Mouse (Mus musculus) MEL (cell line): Measurements from ENCODE around the gene Aldh4a1.

Source experiments
- CHD2 ChIP-seq: IDR thresholded peaks from 2 replicates; pipeline ENCODE4 v1.6.1; 2011; ENCODE audit warnings: low read length, improper control_type of control experiment
- CTCF ChIP-seq, 3 experiments: IDR thresholded peaks in 2 of 3; conservative IDR thresholded peaks in 1 of 3; 2 replicates each; pipeline ENCODE4 v1.5.1; 2011 to 2012; ENCODE audit warnings: low read length in 3 of 3, low read depth in 2 of 3, mild to moderate bottlenecking in 2 of 3, improper control_type of control experiment in 1 of 3, inconsistent platforms in 1 of 3, mixed read lengths in 1 of 3, moderate library complexity in 1 of 3; ENCODE audit not compliant: control insufficient read depth in 1 of 3, insufficient read depth in 1 of 3, poor library complexity in 1 of 3, severe bottlenecking in 1 of 3
- POLR2A ChIP-seq, 2 experiments: IDR thresholded peaks; 2 replicates each; pipeline ENCODE4 v1.6.1; 2011 to 2012; ENCODE audit warnings: low read length in 2 of 2, mild to moderate bottlenecking in 2 of 2, control low read depth in 1 of 2, improper control_type of control experiment in 1 of 2, low read depth in 1 of 2, moderate library complexity in 1 of 2; ENCODE audit not compliant: control insufficient read depth in 1 of 2, insufficient read depth in 1 of 2, poor library complexity in 1 of 2
- RCOR1 ChIP-seq: IDR thresholded peaks from 2 replicates; pipeline ENCODE4 v1.6.1; 2012; ENCODE audit warnings: low read depth, mild to moderate bottlenecking, inconsistent platforms, low read length, improper control_type of control experiment
- TBP ChIP-seq: IDR thresholded peaks from 2 replicates; pipeline ENCODE4 v1.8.0; 2011; ENCODE audit warnings: low read depth, low read length, improper control_type of control experiment

DNA sequence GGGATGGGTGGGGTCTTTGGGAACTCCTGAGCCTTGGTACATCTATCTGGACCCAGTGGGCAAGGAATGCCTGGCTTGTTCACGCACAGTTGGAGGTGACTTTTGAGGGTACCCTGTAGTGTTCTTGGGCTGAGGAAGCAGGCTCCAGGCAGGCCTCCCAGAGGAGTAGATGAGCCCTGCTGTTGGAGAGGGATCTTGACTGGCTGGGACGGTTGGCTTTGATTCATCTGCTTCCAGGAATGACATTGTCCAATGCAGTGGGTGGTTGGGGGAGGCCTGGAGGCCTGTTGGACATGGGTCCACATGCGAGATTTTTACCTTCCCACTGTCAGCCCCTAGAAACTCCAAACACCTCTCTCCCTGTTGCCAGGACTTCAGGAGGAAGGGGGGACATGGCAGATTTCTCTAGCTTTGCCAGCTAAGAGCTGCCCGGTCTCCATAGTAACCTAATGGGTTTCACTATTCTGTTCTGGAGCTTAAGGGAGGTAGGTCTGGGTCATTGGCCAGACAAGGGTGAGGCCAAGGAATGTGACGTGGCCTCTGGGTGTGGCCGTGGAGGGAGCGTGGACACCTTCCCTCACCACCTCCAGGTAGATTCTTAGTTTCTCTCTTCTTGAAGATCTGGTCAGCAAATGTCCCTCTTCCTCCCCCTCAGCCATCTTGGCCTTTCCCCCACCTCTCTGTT lies 9.0 kb downstream of the Aldh4a1 start:
- TF ChIP-seq POLR2A (IDR thresholded peaks at IDR 0.05; ENCODE audit: control insufficient read depth in 1 of 2, insufficient read depth in 1 of 2, low read depth in 1 of 2, low read length in 2 of 2, poor library complexity in 1 of 2) (no peak), RCOR1 (no peak), TBP (no peak), CTCF (IDR thresholded peaks at IDR 0.05 in 2 of 3, conservative IDR thresholded peaks at IDR 0.05 in 1 of 3; ENCODE audit: control insufficient read depth in 1 of 3, insufficient read depth in 1 of 3, low read depth in 2 of 3, low read length in 3 of 3, poor library complexity in 1 of 3, severe bottlenecking in 1 of 3) (no peak), CHD2 (no peak)
